Mouse (Mus musculus): ENCODE measurements around the gene Sfr1.

GRCm38 (mm10) chr19:47780972-47781371 is 49.5 kb downstream of the Sfr1 start:
- no peak for TF ChIP-seq ZC3H11A (IDR thresholded peaks at IDR 0.05; ENCODE audit: borderline replicate concordance, low read depth, low read length)
- no peak for TF ChIP-seq HCFC1 (IDR thresholded peaks at IDR 0.05; ENCODE audit: borderline replicate concordance, insufficient read depth, low read length)
- no peak for TF ChIP-seq CHD2 (IDR thresholded peaks at IDR 0.05; ENCODE audit: low read depth, low read length)
- no peak for TF ChIP-seq MAFK (IDR thresholded peaks at IDR 0.05; ENCODE audit: insufficient read depth, low read depth, low read length)
- TF ChIP-seq ZNF384 (IDR thresholded peaks at IDR 0.05; ENCODE audit: low read depth, low read length) = no peak
